Mouse (Mus musculus) megakaryocyte, embryonic 14.5 days (primary cell): Measurements from ENCODE around the gene Gm12216. TPM values are rescaled to one million over a fixed set of nuclear protein-coding genes. Genes with fewer than 3 reads are reported as not detected.

ENCODE experiments used
- H3K27me3 ChIP-seq: replicated peaks from 2 replicates; pipeline ENCODE3; 2012; ENCODE audit warnings: inconsistent platforms
- H3K36me3 ChIP-seq: replicated peaks from 2 replicates; pipeline ENCODE3; 2012; ENCODE audit warnings: low read length, inconsistent platforms, mixed read lengths
- H3K4me1 ChIP-seq: 2 replicates; pipeline ENCODE4 v1.6.1; 2012; ENCODE audit warnings: inconsistent platforms
- H3K4me3 ChIP-seq: replicated peaks from 2 replicates; pipeline ENCODE3; 2012; ENCODE audit warnings: moderate library complexity, mild to moderate bottlenecking, inconsistent platforms
- H3K9me3 ChIP-seq: 2 replicates; pipeline ENCODE4 v1.6.1; 2012; ENCODE audit warnings: inconsistent platforms
- FLI1 ChIP-seq: IDR thresholded peaks from 2 replicates; pipeline ENCODE4 v1.6.1; 2012; ENCODE audit warnings: low read length, inconsistent platforms, mixed read lengths
- GATA1 ChIP-seq: IDR thresholded peaks from 3 replicates; pipeline ENCODE4 v1.6.1; 2012; ENCODE audit warnings: mixed read lengths, low read length, inconsistent platforms, borderline replicate concordance
- polyA plus RNA-seq: library from polyadenylated mRNA; stranded (reverse); fragments of >175 nt; gene quantifications from 2 replicates; pipeline ENCODE4 v1.2.3, GENCODE M21; 2012; ENCODE audit warnings: low replicate concordance; ENCODE audit not compliant: insufficient read depth

Gm12216 gene
- polyA plus RNA-seq, 1 experiment = not detected

GRCm38 (mm10) chr11:53825409-53825808 is 33.6 kb downstream of the Gm12216 start:
- no peaks in the 10 kb centered on the region for H3K36me3 ChIP-seq
- H3K4me1 ChIP-seq = peaks cover 25% of the 10 kb centered on the region
- H3K9me3 ChIP-seq = peaks cover 6% of the 10 kb centered on the region
- H3K27me3 ChIP-seq = peaks cover 5% of the 10 kb centered on the region
- H3K4me3 ChIP-seq = no peak overlapping the region
- TF ChIP-seq FLI1 (no peak), GATA1 (no peak)

GRCm38 (mm10) chr11:53821945-53822338 is 37.1 kb downstream of the Gm12216 start:
- no peaks in the 10 kb centered on the region for H3K9me3 ChIP-seq
- H3K4me3 ChIP-seq = no peak overlapping the region
- no peak for TF ChIP-seq GATA1
- TF ChIP-seq FLI1 = no peak
- no peaks in the 10 kb centered on the region for H3K36me3 ChIP-seq
- H3K4me1 ChIP-seq = peaks cover 31% of the 10 kb centered on the region
- H3K27me3 ChIP-seq = peaks cover 13% of the 10 kb centered on the region

GRCm38 (mm10) chr11:53821230-53821944 is 37.7 kb downstream of the Gm12216 start:
- H3K9me3 ChIP-seq = no peaks in the 10 kb centered on the region
- no peak overlapping the region for H3K4me3 ChIP-seq
- peaks cover 15% of the 10 kb centered on the region for H3K27me3 ChIP-seq
- peaks cover 29% of the 10 kb centered on the region for H3K4me1 ChIP-seq
- TF ChIP-seq GATA1 (no peak), FLI1 (no peak)
- no peaks in the 10 kb centered on the region for H3K36me3 ChIP-seq

- peak overlapping the region; percentile 28 for H3K4me3 ChIP-seq
Measured at GRCm38 (mm10) chr11:53820516-53821170, 38.4 kb downstream of the Gm12216 start.

GRCm38 (mm10) chr11:53819511-53819910 is 39.5 kb downstream of the Gm12216 start:
- H3K36me3 ChIP-seq = no peaks in the 10 kb centered on the region
- H3K4me1 ChIP-seq = peaks cover 19% of the 10 kb centered on the region
- peaks cover 15% of the 10 kb centered on the region for H3K27me3 ChIP-seq
- no peaks in the 10 kb centered on the region for H3K9me3 ChIP-seq
- TF ChIP-seq GATA1 (no peak), FLI1 (no peak)
- no peak overlapping the region for H3K4me3 ChIP-seq

More at GRCm38 (mm10) chr11:53820516-53821170, 38.4 kb downstream of the Gm12216 start:
- TF ChIP-seq FLI1 = no peak
- no peak for TF ChIP-seq GATA1
- no peaks in the 10 kb centered on the region for H3K36me3 ChIP-seq
- H3K27me3 ChIP-seq = peaks cover 15% of the 10 kb centered on the region
- no peaks in the 10 kb centered on the region for H3K9me3 ChIP-seq
- H3K4me1 ChIP-seq = peaks cover 22% of the 10 kb centered on the region

- peaks cover 19% of the 10 kb centered on the region for H3K4me1 ChIP-seq
- TF ChIP-seq FLI1 (no peak), GATA1 (no peak)
- H3K4me3 ChIP-seq = no peak overlapping the region
- H3K27me3 ChIP-seq = peaks cover 15% of the 10 kb centered on the region
- no peaks in the 10 kb centered on the region for H3K9me3 ChIP-seq
- H3K36me3 ChIP-seq = no peaks in the 10 kb centered on the region
Measured at GRCm38 (mm10) chr11:53818794-53819193, 40.3 kb downstream of the Gm12216 start.

- TF ChIP-seq FLI1 (no peak), GATA1 (no peak)
- Histone ChIP-seq H3K27me3 (peaks cover 11% of the 10 kb centered on the region), H3K9me3 (no peaks in the 10 kb centered on the region), H3K4me3 (no peak overlapping the region), H3K36me3 (no peaks in the 10 kb centered on the region), H3K4me1 (peaks cover 26% of the 10 kb centered on the region)
Measured at GRCm38 (mm10) chr11:53816841-53817375, 42.1 kb downstream of the Gm12216 start.

- H3K36me3 ChIP-seq = no peaks in the 10 kb centered on the region
- no peak overlapping the region for H3K4me3 ChIP-seq
- peaks cover 9% of the 10 kb centered on the region for H3K27me3 ChIP-seq
- no peaks in the 10 kb centered on the region for H3K9me3 ChIP-seq
- peaks cover 29% of the 10 kb centered on the region for H3K4me1 ChIP-seq
- TF ChIP-seq FLI1 = no peak
- TF ChIP-seq GATA1 = no peak
Measured at GRCm38 (mm10) chr11:53814810-53815209, 44.2 kb downstream of the Gm12216 start.

GRCm38 (mm10) chr11:53813001-53813868 is 45.8 kb downstream of the Gm12216 start:
- H3K9me3 ChIP-seq = no peaks in the 10 kb centered on the region
- peaks cover 25% of the 10 kb centered on the region for H3K4me1 ChIP-seq
- no peak for TF ChIP-seq FLI1
- TF ChIP-seq GATA1 = no peak
- H3K27me3 ChIP-seq = peaks cover 9% of the 10 kb centered on the region
- no peak overlapping the region for H3K4me3 ChIP-seq
- no peaks in the 10 kb centered on the region for H3K36me3 ChIP-seq
